Mouse (Mus musculus) frontal cortex, adult (tissue): ENCODE measurements around the gene 1700088E04Rik.
A peak's percentile ranks its signal among the peaks of the same experiment; 100 is the strongest.

Source experiments
- ATAC-seq: cut with Nextera tagmentation; 2 replicates; pipeline ENCODE4 v1.9.2; 2017; ENCODE audit warnings: mild to moderate bottlenecking, moderate library complexity, mixed read lengths; ENCODE audit not compliant: low TSS enrichment

Gene 1700088E04Rik

GRCm38 (mm10) chr15:79131442-79131841, 9.6 kb downstream of the 1700088E04Rik start:
- ATAC-seq: no peak

- no peak for ATAC-seq
Observed at GRCm38 (mm10) chr15:79130782-79131181, 10.3 kb downstream of the 1700088E04Rik start.

- ATAC-seq: no peak
Observed at GRCm38 (mm10) chr15:79129311-79129710, 11.7 kb downstream of the 1700088E04Rik start.

GRCm38 (mm10) chr15:79128208-79128607, 12.8 kb downstream of the 1700088E04Rik start:
- ATAC-seq: no peak

- ATAC-seq: no peak
Observed at GRCm38 (mm10) chr15:79127101-79127500, 14.0 kb downstream of the 1700088E04Rik start.

GRCm38 (mm10) chr15:79126217-79126932, 14.7 kb downstream of the 1700088E04Rik start:
- no peak for ATAC-seq

GRCm38 (mm10) chr15:79124331-79124875, 16.6 kb downstream of the 1700088E04Rik start:
- ATAC-seq: no peak

- no peak for ATAC-seq
Observed at GRCm38 (mm10) chr15:79123751-79124150, 17.3 kb downstream of the 1700088E04Rik start.

GRCm38 (mm10) chr15:79122546-79122945, 18.5 kb downstream of the 1700088E04Rik start:
- no peak for ATAC-seq

GRCm38 (mm10) chr15:79122119-79122518, 18.9 kb downstream of the 1700088E04Rik start:
- no peak for ATAC-seq

- ATAC-seq: no peak
Observed at GRCm38 (mm10) chr15:79119491-79119890, 21.6 kb downstream of the 1700088E04Rik start.

- ATAC-seq: no peak
Observed at GRCm38 (mm10) chr15:79115276-79115675, 25.8 kb downstream of the 1700088E04Rik start.

- no peak for ATAC-seq
Observed at GRCm38 (mm10) chr15:79111774-79112173, 29.3 kb downstream of the 1700088E04Rik start.

- no peak for ATAC-seq
Observed at GRCm38 (mm10) chr15:79110528-79110927, 30.5 kb downstream of the 1700088E04Rik start.

- ATAC-seq: no peak
Observed at GRCm38 (mm10) chr15:79110031-79110430, 31.0 kb downstream of the 1700088E04Rik start.

- ATAC-seq: peak; percentile 41
Observed at GRCm38 (mm10) chr15:79109321-79109934, 31.6 kb downstream of the 1700088E04Rik start.

GRCm38 (mm10) chr15:79108421-79109320, 32.4 kb downstream of the 1700088E04Rik start, which contains the start of gene Micall1:
Gene Micall1, plus strand, starts transcription at chr15:79108898.
- peak; percentile 54 for ATAC-seq

GRCm38 (mm10) chr15:79107966-79108365, 33.1 kb downstream of the 1700088E04Rik start:
- ATAC-seq: no peak

GRCm38 (mm10) chr15:79105804-79106203, 35.2 kb downstream of the 1700088E04Rik start:
- ATAC-seq: no peak

GRCm38 (mm10) chr15:79103264-79103663, 37.8 kb downstream of the 1700088E04Rik start:
- peak; percentile 56 for ATAC-seq

GRCm38 (mm10) chr15:79101531-79101930, 39.5 kb downstream of the 1700088E04Rik start:
- 0 out of 2 replicates have a peak, but pooled peaks have one; percentile 43 for ATAC-seq

GRCm38 (mm10) chr15:79100391-79100790, 40.7 kb downstream of the 1700088E04Rik start:
- no peak for ATAC-seq
